Mouse (Mus musculus) cerebellum, postnatal 25 days (tissue): ENCODE data around the gene Stk38l.
"Not testable (repeated sequence)": the region's sequence is repeated elsewhere in the genome, so short reads cannot be mapped to it uniquely, and the experiment has no call there.

Experiments
- DNase-seq, 2 experiments: peaks; one replicate each; pipeline ENCODE4 v3.0.0; 2021; ENCODE audit warnings: mixed read lengths in 2 of 2

Gene Stk38l

DNA sequence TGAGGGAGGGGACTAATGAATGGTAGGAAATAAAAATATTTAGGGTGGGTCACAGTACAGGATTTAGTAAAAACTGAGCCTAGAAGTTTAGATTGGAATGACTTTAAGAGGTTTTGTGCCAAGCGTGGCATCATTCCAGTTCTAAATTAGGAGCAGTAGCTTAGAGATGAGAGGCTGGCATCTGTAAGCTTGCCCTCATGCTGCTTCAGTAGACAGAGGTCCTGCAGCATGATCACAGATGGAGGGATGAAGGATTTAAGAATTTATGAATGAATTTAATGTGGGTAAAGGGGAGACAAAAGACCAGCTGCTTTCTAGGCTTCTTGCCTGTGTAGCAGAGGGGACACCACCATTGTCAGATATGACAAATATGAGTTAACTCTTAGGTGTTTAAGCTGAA, 14.1 kb downstream of the Stk38l start:
- DNase-seq: peak in 1 of 2 experiments; percentile 59

DNA sequence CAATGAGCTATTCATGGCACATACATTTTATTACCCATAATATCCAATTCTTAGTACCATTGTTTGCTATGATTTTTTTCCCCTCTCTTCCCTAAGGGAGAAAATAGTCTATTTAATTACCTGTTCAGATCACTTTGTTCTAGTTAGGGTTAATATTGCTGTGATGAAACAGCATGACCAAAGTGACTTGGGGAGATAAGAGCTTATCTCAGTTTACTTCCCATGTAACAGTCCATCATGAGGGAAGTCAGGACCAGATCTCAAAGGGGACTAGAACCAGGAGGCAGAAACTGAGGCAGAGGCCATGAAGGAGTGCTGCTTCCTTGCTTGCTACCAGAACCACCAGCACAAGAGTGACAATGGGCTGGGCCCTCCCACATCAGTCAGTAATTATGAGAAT, 15.9 kb downstream of the Stk38l start:
- DNase-seq: no peak

DNA sequence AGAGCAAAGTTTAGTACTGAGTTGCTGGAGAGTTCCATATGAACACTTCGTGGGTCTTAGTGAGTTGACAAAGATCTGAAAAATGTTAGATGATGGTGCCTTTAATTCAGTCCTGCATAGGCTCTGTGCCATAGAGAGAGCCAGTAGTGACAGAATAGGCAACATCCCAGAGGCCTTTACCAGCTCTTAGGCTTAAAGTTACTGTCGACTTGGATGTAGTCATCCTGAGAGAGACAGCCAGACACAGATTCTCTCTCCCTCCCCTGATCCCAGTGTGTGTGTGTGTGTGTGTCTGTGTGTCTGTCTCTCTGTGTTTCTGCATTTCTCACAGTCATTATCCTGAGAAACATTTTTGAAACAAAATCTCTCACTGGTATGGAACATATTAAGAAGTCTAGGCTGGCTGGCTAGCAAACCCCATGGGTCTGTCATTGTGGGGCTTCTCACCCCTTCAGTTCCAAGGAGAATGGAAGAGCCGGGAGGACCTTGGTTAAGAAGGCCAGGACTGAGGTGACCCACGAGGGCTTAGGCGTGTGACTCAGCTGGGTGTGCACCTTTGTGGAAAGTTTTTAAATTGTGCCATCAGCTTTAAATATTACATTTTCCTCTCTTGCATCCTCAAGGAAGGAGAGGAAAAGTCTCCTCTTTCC, 17.3 kb downstream of the Stk38l start:
- no peak for DNase-seq

DNA sequence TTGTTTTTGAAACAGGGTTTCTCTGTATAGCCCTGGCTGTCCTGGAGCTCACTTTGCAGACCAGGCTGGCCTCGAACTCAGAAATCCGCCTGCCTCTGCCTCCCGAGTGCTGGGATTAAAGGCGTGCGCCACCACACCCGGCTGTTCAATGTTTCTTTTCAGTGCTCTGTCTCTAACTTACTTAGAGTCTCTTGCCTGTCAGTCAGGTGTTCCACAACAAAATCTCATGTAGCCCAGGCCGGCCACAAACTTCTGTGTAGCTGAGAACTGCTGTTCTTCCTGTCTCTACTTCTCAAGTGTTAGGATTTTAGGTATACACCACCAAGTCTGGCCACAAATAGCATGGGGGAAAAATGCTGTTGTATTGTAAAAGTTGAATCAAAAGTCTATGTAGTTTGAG, 19.5 kb downstream of the Stk38l start:
- not testable (repeated sequence) for DNase-seq

DNA sequence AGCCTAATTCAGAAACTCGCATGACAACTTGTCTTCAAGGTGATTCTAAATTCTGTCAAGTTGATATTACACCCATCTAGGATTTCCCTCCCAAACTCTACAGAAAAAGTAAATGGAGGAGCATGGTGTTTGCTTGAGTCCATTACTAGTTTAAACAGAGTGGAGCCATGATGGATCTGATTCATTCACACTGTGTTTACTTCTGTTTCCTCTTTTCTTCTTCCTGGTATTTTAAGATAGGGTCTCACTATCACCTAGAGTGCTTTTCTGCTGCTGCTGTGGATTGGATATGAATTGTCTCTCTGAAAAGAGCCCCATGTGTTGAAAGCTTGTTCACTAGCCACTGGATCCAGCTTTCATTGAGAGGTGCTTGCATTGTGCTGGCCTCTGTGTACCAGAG, 20.4 kb downstream of the Stk38l start:
- no peak for DNase-seq

DNA sequence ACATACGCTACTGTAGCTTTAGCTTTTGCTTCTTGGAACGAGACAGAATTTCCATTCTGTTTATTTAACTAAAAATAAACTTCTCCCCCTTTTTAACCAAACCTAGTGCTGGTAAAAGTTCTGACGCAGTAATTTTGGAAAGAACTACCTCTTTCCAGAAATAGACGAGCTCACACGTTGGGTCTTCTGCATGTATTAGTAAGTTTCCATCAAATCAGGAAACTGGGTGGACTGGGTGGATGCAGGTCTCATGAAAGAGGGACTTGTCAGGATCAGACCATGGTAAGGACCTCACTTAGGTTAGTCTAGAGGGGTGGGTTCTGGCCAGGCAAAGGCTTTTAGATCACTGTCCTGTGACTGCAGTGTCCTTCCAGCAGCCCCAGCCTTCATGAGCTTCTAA, 21.8 kb downstream of the Stk38l start:
- DNase-seq: no peak

DNA sequence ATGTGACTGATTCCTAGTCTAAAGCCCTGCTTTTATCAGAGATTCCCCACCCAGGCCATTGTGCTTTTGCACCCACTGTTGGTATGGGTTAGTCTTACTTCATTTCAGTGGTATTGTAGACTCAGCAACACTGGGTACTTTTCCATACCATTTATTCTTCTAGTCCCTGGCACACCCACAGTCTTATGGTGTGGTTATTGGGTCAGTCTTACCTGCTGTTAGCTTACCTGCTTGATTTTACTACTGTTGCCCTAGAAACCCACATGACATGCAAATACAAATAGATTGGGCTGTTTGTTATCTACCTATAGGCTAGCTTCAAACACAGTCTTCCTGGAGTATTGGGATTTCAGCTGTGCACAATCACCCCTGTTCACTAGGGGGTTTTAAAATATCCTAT, 22.3 kb downstream of the Stk38l start:
- no peak for DNase-seq

DNA sequence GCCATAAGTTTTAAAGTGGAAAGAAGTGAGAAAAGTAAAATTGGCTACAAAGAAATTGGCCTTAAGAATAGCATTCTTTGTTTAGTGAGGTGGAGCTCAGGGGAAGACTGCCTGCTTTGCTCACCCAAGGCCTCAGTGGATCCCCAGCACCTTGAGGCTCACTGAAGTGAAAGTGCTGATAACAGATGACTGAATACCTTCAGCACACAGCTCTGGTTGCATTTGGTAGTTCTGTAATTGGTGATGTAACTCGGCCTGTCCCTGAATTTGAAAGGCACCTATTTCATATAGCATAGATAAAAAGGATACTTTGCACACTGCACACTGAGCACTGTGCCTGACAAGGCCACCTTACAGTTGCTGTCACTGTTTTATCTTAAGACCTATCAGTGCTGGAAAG, 23.5 kb downstream of the Stk38l start:
- DNase-seq: no peak

DNA sequence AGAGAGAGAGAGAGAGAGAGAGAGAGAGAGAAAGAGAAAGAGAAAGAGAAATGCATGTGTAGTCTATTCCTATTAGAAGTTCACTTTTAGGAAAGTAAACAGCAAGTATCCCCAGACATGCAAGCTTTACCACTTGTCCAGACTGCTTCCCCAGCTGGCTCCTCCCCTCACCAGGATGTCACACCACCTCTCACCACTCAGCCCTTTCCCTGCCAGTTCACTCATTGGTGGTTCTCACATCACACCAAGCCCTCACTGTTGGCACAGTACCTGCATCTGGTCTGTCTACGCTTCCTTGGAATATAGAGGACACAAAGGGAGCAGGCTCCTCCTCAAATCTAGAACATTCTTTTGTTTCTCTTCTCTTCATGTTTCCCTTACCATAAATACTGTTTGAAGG, 26.9 kb downstream of the Stk38l start:
- DNase-seq: peak in 1 of 2 experiments; percentile 28

DNA sequence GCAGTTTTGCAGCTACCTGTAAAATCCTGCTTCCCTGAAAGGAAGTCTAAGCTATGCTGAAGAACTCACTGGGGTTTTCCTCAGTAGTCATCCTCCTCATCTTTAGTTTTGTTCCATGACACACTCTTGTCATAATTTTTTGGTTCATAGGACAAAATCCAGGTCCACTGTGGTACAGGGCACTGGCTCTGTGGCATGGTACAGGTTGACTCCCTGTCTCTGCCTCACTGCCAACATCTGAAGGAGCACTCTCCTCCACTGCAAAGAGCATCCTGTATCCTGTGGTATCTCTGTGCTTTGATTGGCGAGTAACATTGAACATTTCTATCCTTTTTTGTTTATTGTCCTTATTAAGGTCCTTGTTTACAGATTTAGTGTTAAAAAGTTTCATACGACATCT, 27.4 kb downstream of the Stk38l start:
- DNase-seq: no peak

DNA sequence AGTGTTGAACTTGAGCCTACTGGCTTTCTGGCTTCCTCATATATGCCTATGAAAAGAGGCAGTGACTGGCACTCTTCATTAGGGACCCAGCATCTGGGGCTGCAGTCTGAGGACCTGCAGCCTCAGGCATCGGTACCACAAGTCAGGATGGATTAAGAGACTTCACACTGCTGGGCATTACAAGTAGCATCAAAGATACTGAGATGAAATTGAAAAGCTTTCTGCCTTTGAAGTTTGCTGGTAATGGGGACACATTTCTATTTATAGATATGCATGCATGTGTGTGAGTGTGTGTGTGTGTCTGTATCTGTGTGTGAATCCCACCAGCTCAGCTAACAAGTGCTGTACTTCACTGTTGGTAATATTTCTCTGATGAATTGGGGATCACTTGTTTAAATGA, 27.8 kb downstream of the Stk38l start:
- no peak for DNase-seq

DNA sequence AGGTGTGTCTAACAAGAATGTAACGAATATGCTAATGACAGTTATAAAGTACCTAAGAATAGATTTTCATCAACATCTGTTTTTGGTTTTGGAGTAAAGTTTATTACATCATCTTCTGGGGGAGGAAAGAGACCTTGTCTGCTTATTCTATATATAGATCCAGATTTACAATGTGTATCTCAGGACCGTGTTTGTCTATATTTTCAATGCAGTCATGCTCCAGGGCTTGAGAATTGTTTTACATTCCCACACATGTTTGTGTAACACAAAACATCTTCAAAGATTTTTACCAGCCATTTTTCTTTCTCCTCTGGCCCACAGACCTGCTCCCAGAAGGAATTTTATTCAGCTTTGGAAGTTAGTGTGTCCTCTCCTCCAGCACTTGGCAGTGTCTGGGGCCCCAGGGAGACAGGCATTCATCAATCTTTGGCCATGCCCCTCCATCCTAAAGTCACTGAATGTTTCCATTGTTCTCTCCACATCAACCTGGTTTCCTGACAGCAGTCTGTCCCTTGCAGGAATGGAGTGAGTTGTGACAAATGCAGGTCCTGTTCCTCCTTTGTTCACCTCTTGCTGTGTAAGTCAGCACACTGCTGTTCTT, 28.9 kb downstream of the Stk38l start:
- no peak for DNase-seq

DNA sequence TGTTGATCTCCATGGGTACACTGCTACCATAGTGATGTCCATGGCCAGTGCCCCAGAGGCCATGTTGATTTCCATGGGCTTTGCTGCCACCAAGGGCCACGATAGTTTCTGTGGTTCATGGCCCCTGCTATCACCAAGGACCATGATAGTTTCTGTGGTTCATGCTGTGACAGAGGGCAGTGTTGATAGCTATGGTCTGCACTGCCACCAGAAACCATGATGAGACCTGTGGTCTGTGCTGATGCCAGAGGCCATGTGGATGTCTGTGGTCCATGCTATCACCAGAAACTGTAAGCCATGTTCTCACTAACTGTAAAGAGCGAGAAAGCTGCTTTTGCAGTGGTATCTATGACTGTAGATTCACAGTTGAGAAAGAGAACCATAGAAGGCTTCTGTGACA, 30.3 kb downstream of the Stk38l start:
- DNase-seq: no peak

DNA sequence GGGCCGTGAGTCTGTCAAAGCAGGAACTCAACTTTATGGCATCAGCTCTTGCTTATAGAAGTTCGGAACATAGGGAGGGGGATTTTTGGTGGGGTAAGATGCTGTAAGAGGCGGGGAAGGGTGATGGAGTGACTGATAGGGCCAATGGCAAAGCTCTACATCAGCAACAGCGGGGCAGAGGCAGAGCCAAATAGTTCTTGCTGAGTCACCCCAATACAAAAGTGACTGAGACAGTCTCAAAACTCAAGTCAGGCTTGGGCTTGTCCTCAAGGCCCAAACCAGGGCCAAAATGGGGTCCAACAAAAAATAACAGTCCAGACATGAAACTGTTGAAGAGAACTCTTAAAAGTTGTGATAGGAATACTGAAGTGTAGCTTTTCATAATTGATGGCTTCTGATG, 30.9 kb downstream of the Stk38l start:
- no peak for DNase-seq

DNA sequence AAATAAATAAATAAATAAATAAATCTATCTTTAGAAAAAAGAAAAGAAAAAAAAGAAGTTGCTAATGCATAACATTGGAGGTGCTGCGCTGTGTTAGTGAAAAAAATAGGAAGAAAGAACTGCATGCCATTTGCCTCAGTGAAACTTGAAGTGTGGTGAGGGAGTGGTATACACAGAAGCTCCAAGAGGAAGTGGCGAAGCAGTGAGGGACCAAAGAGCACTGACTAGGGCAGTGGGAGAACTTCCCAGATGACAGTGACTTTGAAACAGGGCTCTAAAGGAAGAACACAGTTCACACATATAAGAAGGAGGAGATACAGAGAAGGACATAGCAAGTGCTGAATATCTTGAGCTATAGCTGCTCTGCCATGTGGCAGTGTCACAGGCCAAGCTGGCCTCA, 34.2 kb downstream of the Stk38l start:
- DNase-seq: no peak

DNA sequence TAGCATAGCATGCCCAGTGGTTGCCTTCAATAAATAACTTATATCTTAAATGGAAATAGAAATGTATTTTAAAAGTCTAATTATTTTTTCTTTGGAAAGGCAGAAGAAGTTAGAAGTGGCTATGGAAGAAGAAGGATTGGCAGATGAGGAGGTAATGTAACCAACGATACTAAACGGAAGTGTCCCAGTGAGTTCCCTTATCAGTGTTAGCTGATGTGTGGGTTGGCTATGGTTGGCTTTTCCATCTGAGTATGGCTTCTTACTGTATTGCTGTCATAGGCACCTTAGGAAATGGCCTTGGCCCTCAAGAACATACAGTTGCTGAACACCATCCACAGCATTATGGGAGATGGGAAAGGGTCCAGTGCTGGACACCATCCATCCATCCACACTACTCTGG, 35.2 kb downstream of the Stk38l start:
- DNase-seq: no peak

DNA sequence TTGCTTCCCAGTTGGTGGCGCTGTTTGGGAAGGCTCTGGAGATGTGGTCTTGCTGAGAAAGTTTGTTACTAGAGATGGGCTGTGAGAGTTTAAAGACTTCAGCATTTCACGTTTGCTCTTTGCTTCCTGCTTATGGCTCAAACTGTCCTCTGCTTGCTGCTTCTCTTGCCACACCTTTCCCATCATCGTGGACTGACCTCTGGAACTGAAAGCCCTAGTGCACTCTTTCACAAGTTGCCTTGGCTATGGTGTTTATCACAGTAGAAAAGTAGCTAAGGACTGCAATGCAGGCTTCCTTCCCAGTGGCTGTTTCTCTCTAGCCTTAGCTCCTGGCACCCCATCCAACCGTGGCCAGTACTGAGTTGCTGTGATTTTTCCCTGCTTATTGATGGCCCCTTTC, 35.9 kb downstream of the Stk38l start:
- no peak for DNase-seq

DNA sequence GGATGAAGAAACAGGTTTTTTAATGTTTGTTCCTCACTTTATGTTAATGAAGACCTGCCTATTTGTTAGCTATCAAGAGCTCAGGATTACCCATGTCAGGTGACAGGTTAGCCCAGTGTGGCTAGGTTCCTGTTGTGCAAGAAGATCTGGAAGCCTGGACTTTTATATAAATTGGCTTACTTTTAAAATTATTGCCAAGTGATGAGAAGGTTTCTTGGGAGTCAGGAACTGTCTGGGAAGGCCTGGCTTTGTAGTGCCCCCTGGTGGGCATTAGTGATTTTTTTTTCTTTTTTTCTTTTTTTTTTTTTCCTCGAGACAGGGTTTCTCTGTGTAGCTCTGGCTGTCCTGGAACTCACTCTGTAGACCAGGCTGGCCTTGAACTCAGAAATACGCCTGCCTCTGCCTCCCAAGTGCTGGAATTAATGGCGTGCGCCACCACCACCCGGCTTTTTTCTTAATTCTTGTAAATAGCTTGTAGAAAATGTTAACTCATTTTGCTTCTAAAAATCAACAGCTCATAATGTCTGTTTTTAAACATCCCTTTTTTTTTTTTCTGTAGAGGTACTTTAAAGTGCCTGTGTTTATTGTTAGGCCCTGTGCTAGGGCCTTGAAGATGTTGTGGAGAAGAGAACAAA, 37.6 kb downstream of the Stk38l start:
- DNase-seq: peak; percentile 18 to 27

DNA sequence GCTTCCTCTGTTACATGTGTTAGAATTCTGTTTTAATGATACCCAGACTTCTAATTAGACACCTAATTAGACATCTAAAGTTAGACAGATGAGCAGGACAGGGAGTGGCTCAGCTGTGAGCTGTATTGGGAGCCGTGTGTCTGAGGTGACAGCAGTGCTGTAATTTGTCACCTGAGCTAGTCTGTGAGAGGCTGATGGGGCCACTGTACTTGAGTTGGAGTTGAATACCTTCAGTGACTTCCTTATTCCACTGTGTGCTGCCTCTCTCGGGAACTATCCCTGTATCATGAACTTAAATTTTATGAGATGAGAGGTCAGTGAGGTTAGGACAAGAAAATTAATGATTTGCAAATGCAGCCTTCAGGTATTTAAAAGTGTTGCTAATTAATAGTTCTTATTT, 39.8 kb downstream of the Stk38l start:
- no peak for DNase-seq

DNA sequence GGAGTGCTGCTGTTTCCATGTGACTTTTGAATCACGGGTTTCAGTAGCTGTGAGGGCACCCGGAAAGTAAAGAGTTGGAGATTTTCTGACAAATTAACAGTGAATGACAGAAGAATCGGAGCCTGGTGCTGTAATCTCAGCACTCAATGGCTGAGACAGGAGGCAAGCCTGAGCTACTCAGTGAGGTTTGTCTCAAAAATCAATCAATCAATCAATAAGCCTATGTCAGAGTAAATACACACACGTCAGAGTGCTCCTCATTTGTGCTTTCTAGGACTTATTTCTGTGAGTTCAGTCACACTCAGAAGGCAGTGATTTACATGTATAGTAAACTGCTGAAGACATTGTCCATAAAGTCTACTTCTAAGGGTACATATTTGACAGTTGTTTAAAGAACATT, 40.5 kb downstream of the Stk38l start:
- no peak for DNase-seq

DNA sequence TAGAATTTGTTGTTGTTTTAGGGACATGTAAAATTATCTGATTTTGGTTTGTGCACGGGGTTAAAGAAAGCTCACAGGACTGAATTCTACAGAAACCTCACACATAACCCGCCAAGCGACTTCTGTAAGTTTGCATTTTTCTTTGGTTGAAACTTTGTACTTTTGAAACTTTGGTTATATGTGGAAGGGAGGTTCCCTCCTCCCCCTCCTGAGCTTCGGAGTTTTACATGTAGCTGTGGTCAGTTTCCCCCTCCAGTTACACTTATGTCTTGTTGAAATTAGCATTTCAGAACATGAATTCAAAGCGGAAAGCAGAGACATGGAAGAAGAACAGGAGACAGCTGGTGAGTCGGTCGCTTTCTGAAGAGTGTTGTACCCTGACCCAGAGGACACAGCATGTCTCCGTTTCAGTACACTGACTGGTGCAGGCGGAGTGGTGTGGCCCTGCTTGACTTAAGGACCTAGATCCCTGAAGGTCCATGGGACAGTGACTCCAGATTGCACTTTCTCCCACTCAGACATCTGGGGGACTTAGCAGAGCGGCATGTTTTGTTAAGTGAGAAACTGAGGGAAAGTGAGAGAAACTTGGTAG, 44.1 kb downstream of the Stk38l start:
- no peak for DNase-seq

DNA sequence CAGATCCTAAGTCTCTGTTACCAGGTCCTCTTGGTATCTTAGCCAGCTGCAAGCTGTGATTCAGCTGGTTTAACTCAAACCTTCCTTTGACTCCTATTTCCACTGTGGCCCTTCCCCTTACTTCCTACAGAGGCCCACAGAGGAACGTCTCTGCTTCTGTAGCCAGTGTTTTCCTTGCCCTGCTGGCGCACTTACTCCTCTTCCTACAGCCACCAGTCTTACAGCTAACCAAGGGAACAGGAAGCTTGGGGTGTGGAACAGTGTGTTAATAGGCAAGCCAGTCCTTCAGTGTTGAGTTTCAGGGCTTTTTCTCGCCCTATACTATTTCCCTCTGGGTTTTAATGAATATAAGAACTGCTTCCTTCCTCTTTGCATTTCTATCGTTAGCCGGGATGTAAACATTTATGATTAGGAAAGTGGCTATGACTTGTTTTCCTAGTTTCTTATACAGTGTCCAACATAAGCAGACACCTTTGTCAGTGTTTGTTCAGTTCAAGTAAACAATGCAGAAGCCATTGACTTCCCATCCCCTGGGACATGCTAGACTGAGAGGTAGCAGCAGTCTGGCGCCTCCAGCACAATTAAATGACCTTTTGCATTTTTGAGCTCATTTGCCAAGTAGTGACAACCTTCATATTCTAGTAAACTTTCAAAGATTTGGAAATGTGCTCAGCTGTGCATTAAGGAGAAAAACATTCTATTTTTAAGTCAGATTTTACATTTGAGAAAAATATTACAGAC, 45.4 kb downstream of the Stk38l start:
- no peak for DNase-seq

DNA sequence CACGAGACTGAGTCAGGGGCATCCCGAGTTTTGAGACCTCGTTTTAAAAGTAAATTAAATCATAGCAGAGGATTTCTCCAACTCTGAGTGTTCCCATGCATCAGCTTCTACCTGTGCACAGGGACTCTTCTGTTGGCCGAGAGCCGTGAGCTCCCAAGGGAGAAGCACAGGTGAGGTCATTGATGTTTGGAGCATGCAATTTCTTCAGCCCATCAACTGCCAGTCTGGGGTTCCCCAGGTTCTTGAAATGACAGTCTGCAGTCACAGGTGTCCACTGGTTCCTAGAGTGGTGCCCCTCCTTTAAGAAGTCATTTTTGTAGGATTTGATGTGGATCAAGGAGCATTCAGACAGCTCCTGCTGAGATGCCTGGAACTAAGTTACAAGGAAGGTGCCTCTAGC, 46.0 kb downstream of the Stk38l start:
- no peak for DNase-seq

DNA sequence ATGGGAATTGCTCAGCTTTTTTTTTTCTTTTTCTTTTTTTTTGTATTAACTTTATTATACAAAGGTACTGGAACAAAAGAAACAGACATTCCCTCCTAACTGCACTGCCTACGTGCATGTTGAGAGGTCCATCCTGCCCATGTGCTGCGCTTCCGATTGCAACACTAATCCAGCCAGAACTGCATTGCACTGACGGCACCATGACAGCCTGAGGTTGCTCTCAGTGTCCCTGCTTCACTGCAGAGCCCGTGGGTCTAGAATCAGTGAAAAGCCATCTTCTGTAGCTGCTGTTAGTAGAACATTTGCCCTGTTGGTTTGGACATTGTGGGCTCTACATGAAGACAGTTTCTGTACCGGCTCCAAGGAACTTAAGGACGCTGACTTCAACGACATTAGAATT, 51.1 kb downstream of the Stk38l start:
- DNase-seq: not testable (repeated sequence)
